Mouse (Mus musculus) hindbrain, postnatal 0 days (tissue): ENCODE results near the gene Stac2. TPM values are rescaled to one million over a fixed set of nuclear protein-coding genes. Genes with fewer than 3 reads are reported as not detected.

ENCODE experiments used
- ATAC-seq: fragments of 200-750 bp; cut with Nextera tagmentation; 2 replicates; pipeline ENCODE4 v1.8.0; 2017; ENCODE audit warnings: mild to moderate bottlenecking, moderate TSS enrichment, moderate library complexity
- DNase-seq: peaks from one replicate; pipeline ENCODE4 v3.0.0-alpha.2; 2015; ENCODE audit warnings: low spot score
- H3K27ac ChIP-seq: fragments of 300-500 bp; sonication (generic); 2 replicates; pipeline ENCODE4 v1.5.1; 2014; ENCODE audit warnings: mild to moderate bottlenecking
- H3K27me3 ChIP-seq: fragments of 300-500 bp; sonication (generic); 2 replicates; pipeline ENCODE4 v1.6.1; 2014; ENCODE audit warnings: low read length, mixed read lengths; ENCODE audit not compliant: insufficient read depth
- H3K36me3 ChIP-seq: fragments of 300-500 bp; sonication (generic); 2 replicates; pipeline ENCODE4 v1.6.1; 2014; ENCODE audit warnings: low read length, mixed read lengths; ENCODE audit not compliant: insufficient read depth
- H3K4me1 ChIP-seq: fragments of 300-500 bp; sonication (generic); 2 replicates; pipeline ENCODE4 v1.6.1; 2014; ENCODE audit warnings: antibody characterized with exemption, low read length, mixed read lengths; ENCODE audit not compliant: insufficient read depth
- H3K4me2 ChIP-seq: fragments of 300-500 bp; sonication (generic); 2 replicates; pipeline ENCODE4 v1.6.1; 2014; ENCODE audit warnings: low read depth, mild to moderate bottlenecking, low read length, moderate library complexity, mixed read lengths
- H3K4me3 ChIP-seq: fragments of 300-500 bp; sonication (generic); 2 replicates; pipeline ENCODE4 v1.5.1; 2014; ENCODE audit warnings: low read length
- H3K9ac ChIP-seq: fragments of 300-500 bp; sonication (generic); replicated peaks from 2 replicates; pipeline ENCODE4 v1.6.1; 2014; ENCODE audit warnings: mild to moderate bottlenecking, low read length, moderate library complexity, mixed read lengths
- H3K9me3 ChIP-seq: fragments of 300-500 bp; sonication (generic); 2 replicates; pipeline ENCODE4 v1.6.1; 2016; ENCODE audit warnings: low read length, mixed read lengths
- CTCF ChIP-seq: IDR thresholded peaks from 2 replicates; pipeline ENCODE4 v1.5.1; 2016; ENCODE audit warnings: antibody characterized with exemption, control low read depth, low read depth
- WGBS: fragments of 180-500 bp; shearing (Covaris S2); extraction: QIAGEN DNeasy Blood & Tissue Kit; methylation state at CpG from one replicate; pipeline ENCODE4 v1.1.7; 2014; 5-methylcytosine and 5-hydroxymethylcytosine counted together
- microRNA-seq, 2 experiments: library from miRNA; unstranded; fragments of <30 nt; microRNA quantifications; one replicate each; pipeline ENCODE4; 2016
- polyA plus RNA-seq: library from polyadenylated mRNA; unstranded; fragments of >200 nt; fragmentation: Nextera tagmentation; extraction: Ambion mirVana; gene quantifications from 2 replicates; pipeline ENCODE4 v1.2.1, GENCODE M21; 2015
- total RNA-seq: library from RNA; depleted of rRNA; stranded (reverse); fragments of >200 nt; gene quantifications from 2 replicates; pipeline ENCODE4 v1.2.3, GENCODE M21; 2014; rRNA removed

Gene Stac2
- total and polyA plus RNA-seq, 2 experiments from 2014 or later = 6.1 to 6.9 TPM

DNA sequence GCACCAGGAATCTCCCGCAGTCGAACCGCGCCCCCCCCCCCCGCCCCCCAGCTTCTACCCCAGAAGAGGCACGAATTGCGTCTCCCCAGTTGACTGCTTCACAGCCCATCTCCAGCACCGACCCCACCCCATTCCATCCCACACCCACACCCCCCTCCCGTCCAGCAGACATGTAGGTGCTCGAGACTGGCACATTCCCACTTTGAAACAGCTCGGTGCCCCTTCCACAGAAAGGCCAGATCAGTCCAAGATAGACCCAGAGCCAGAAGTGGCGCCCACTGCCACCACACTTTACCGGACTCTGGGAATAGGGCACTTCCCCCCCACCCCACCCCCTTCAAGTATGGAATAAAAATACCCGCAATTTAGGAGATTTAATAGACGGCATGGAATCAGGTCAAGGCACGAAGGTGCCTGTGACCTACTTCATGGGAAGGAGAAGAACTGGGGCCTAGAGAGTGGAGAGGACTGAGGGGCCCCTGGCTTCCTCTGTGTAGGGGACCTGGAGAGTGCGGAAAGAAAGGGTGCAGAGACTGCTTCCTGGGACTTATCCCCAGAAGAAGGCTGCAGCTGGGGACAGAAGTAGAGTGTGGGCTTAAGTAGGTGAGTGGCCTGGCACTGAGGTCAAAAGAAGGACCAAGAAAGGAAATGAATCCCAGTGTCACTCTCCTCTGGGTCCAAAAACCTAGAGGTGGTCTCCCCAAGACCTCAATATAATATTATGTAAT, 66.4 kb downstream of the Stac2 start:
- H3K27ac ChIP-seq = no peak overlapping the region
- no peaks in the 10 kb centered on the region for H3K9me3 ChIP-seq
- H3K36me3 ChIP-seq = no peaks in the 10 kb centered on the region
- H3K27me3 ChIP-seq = peaks cover 11% of the 10 kb centered on the region
- H3K4me2 ChIP-seq = peak overlapping the region; percentile 77
- 0 out of 2 replicates have a peak, but pooled peaks cover 4% of the 10 kb centered on the region for H3K4me1 ChIP-seq
- WGBS = 27% methylated on average over 16 of the region's 17 CpGs
- no peak for ATAC-seq
- H3K9ac ChIP-seq = peak overlapping the region; percentile 61
- TF ChIP-seq CTCF = no peak
- H3K4me3 ChIP-seq = peak overlapping the region; percentile 80
- DNase-seq = peak; percentile 40

Small RNA genes within 50 kb of the gene (microRNA-seq; reads per million reads assigned to microRNA genes)
- 0 reads per million in 2 experiments for gene Gm27597

Other genes with a start within 250 kb of the Stac2 start
- gene B230217C12Rik, start 212.7 kb downstream of the Stac2 start, total RNA-seq = 29.4 and 30.0 TPM in 2 replicates
- gene B230217C12Rik, start 212.7 kb downstream of the Stac2 start, polyA plus RNA-seq = 31.6 and 32.3 TPM in 2 replicates
- gene Fbxo47, start 169.3 kb downstream of the Stac2 start, total RNA-seq = 0.47 and 1.2 TPM in 2 replicates
- 0.34 and 0.36 TPM in 2 replicates for gene Fbxo47, start 169.3 kb downstream of the Stac2 start, polyA plus RNA-seq
- 1.5 and 3.8 TPM in 2 replicates for gene Plxdc1, start 67.0 kb downstream of the Stac2 start, total RNA-seq
- 4.2 and 4.6 TPM in 2 replicates for gene Plxdc1, start 67.0 kb downstream of the Stac2 start, polyA plus RNA-seq
- gene Arl5c, start 57.3 kb downstream of the Stac2 start, total RNA-seq = 2.0 and 2.6 TPM in 2 replicates
- 3.6 and 4.8 TPM in 2 replicates for gene Arl5c, start 57.3 kb downstream of the Stac2 start, polyA plus RNA-seq
- gene Cacnb1, start 30.4 kb downstream of the Stac2 start, total RNA-seq = 83.4 and 84.4 TPM in 2 replicates
- gene Cacnb1, start 30.4 kb downstream of the Stac2 start, polyA plus RNA-seq = 43.1 and 51.0 TPM in 2 replicates
- 462 and 515 TPM in 2 replicates for gene Rpl19, start 26.8 kb downstream of the Stac2 start, total RNA-seq
- gene Rpl19, start 26.8 kb downstream of the Stac2 start, polyA plus RNA-seq = 650 and 673 TPM in 2 replicates
- gene Fbxl20, start 96.9 kb upstream of the Stac2 start, total RNA-seq = 15.7 and 20.9 TPM in 2 replicates
- gene Fbxl20, start 96.9 kb upstream of the Stac2 start, polyA plus RNA-seq = 11.9 and 13.0 TPM in 2 replicates
- gene Med1, start 139.8 kb upstream of the Stac2 start, total RNA-seq = 32.7 and 39.5 TPM in 2 replicates
- gene Med1, start 139.8 kb upstream of the Stac2 start, polyA plus RNA-seq = 48.9 and 49.0 TPM in 2 replicates
- 27.4 and 28.5 TPM in 2 replicates for gene Cdk12, start 149.6 kb upstream of the Stac2 start, total RNA-seq
- 5.8 and 6.6 TPM in 2 replicates for gene Cdk12, start 149.6 kb upstream of the Stac2 start, polyA plus RNA-seq